In the genomic region with DNA sequence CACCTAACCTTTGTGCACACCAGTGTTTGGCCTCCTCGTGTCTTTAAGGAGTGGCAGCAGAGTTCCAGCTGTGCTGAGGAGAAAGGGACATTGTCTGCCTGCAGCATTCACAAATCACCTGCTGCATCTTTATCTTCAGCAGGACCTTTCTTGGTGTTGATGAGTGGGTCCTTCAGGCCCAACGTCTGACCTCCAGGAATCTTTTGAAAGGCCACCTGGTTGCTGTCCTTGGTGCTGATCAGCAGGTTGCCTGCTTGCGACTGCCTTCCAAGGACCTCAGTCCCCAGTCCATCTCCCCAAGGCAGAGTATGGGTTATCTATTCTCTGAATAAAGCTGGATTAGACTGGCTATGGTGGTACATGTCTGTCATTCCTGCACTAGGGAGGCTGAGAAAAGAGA, we compare ENCODE assay signal across 1 mouse cellular context.
TF ChIP-seq lines count a peak whose summit lies in the region.

No protein-coding gene starts in this region.

TF ChIP-seq in CH12.LX, 34 proteins besides CTCF, POLR2A, EP300 and RAD21 (continued from another document):
- TF ChIP-seq IRF4 (IDR thresholded peaks at IDR 0.05; ENCODE audit: low read depth, low read length): no peak
